Mouse (Mus musculus) E14TG2a.4 (cell line): ENCODE results near the gene Rapgef3.

Source experiments
- H3K27me3 ChIP-seq: 2 replicates; pipeline ENCODE4 v1.6.1; 2014; ENCODE audit warnings: low read length, control low read depth; ENCODE audit not compliant: insufficient read depth
- H3K36me3 ChIP-seq: 2 replicates; pipeline ENCODE4 v1.6.1; 2014; ENCODE audit warnings: low read length, control low read depth; ENCODE audit not compliant: insufficient read depth
- H3K4me1 ChIP-seq: replicated peaks from 2 replicates; pipeline ENCODE4 v1.6.1; 2014; ENCODE audit warnings: low read depth, low read length, control low read depth
- H3K4me3 ChIP-seq: replicated peaks from 2 replicates; pipeline ENCODE4 v1.5.1; 2014; ENCODE audit warnings: mild to moderate bottlenecking, low read length
- H3K9me3 ChIP-seq: 2 replicates; pipeline ENCODE4 v1.6.1; 2014; ENCODE audit warnings: low read length, control low read depth
- CTCF ChIP-seq: conservative IDR thresholded peaks from 2 replicates; pipeline ENCODE4 v1.5.1; 2014; ENCODE audit warnings: low read length
- NANOG ChIP-seq: IDR thresholded peaks from 2 replicates; pipeline ENCODE4 v1.6.1; 2014; ENCODE audit warnings: borderline replicate concordance, low read length, mixed read lengths
- POU5F1 ChIP-seq: IDR thresholded peaks from 2 replicates; pipeline ENCODE4 v1.6.1; 2014; ENCODE audit warnings: low read length, borderline replicate concordance

Gene Rapgef3

DNA sequence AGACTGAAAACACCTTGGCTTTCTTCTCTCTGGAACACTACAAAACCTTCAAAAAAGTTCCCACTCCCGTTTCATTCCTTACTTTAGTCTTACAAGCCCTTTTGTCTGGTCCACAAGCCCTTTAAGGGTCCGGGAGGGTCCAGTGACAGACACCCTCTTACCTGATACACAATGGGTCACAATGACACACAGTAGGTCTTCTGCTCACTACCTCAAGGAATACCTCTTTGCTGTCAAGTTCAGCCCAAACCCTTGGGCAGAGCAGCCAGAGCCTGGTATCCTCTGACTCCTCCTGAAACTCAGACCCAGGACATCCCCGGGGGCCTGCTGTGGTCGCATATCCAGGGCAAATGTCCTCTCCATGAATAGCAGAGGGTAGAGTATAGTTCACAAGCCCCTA is 18.8 kb downstream of the Rapgef3 start:
- Histone ChIP-seq H3K4me1 (peaks cover 24% of the 10 kb centered on the region), H3K36me3 (peaks cover 39% of the 10 kb centered on the region), H3K9me3 (no peaks in the 10 kb centered on the region), H3K4me3 (no peak overlapping the region), H3K27me3 (no peaks in the 10 kb centered on the region)
- TF ChIP-seq NANOG (no peak), POU5F1 (no peak), CTCF (no peak)

DNA sequence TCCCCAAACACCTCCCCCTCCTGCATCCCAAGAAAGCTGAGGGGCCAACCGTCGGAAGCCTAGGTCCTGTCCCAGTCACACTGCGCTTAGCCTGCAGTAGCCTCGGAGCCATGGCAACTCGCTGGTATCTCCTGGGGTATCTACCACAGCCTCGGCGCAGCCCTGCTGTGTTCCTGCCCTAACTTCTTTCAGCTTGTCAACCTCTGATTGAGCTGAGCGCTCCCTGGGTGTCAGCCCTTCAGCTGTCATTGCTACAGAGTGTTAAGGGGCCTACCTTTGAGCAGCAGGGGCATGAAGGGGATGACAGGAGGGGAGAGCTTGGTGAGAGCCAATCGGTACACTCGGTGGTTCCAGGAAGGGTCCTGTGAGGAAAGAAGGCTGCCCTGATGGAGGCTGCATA is 19.5 kb downstream of the Rapgef3 start:
- peaks cover 17% of the 10 kb centered on the region for H3K4me1 ChIP-seq
- H3K4me3 ChIP-seq = no peak overlapping the region
- no peak for TF ChIP-seq CTCF
- TF ChIP-seq NANOG = no peak
- TF ChIP-seq POU5F1 = no peak
- peaks cover 39% of the 10 kb centered on the region for H3K36me3 ChIP-seq
- no peaks in the 10 kb centered on the region for H3K9me3 ChIP-seq
- no peaks in the 10 kb centered on the region for H3K27me3 ChIP-seq

DNA sequence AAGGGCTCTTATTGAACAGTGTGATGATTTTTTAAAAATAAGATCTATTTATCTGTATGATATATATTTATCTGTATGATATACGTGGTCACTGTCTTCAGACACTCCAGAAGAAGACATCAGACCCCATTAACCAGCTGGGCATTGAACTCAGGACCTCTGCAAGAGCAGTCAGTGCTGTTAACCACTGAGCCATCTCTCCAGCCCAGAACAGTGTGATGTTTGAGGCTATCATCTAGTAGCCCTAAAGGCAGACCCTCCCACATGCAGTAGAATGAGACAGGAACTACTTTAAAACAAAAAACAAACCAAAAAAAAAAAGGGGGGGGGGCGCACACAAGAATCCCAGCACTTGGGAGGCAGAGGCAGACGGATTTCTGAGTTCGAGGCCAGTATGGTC is 20.3 kb downstream of the Rapgef3 start:
- H3K27me3 ChIP-seq = no peaks in the 10 kb centered on the region
- H3K36me3 ChIP-seq = peaks cover 39% of the 10 kb centered on the region
- peaks cover 17% of the 10 kb centered on the region for H3K4me1 ChIP-seq
- H3K9me3 ChIP-seq = no peaks in the 10 kb centered on the region
- TF ChIP-seq CTCF (no peak), NANOG (no peak), POU5F1 (no peak)
- H3K4me3 ChIP-seq = no peak overlapping the region

DNA sequence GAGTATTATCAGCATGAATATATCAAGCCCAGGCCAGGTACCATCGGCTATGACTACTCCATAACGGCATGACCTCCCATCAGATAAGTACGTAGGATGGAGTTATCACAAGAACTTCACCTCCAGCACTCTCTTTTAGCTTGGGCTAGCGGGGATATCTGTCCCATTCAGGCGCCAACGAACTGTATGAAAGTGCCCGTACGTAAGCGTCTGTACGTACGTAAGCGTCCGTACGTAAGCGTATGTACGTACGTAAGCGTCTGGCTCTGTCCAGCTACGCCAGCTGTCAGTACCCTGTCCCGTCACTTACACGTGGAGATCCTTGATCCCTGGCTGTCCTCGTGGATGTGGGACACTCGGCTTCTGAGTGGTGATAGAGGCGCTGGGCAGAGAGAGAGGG is 21.0 kb downstream of the Rapgef3 start:
- H3K9me3 ChIP-seq = no peaks in the 10 kb centered on the region
- H3K36me3 ChIP-seq = peaks cover 39% of the 10 kb centered on the region
- no peak overlapping the region for H3K4me3 ChIP-seq
- no peaks in the 10 kb centered on the region for H3K27me3 ChIP-seq
- H3K4me1 ChIP-seq = peaks cover 17% of the 10 kb centered on the region
- TF ChIP-seq CTCF (no peak), NANOG (no peak), POU5F1 (no peak)

DNA sequence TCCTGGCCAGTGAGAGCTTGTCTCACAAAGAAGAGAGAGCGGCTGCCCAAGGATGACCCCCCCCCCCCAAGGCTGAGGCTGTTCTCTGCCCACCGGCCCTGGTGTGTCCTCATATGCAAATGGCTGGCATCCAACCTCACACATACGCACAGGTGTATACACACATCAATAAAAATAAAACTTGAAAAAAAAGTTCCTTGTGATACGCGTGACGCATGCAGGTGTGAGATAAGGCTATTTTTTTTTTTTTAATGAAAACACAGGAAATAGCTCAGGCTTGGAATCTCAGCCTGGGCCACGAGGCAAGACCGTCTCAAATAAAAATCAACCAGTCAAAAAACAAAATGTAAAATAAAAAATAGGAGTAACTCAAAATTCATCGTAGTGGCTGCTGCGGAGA is 21.5 kb downstream of the Rapgef3 start:
- Histone ChIP-seq H3K4me3 (no peak overlapping the region), H3K4me1 (peaks cover 17% of the 10 kb centered on the region), H3K27me3 (peaks cover 1% of the 10 kb centered on the region; the same call in 1 of the 2 replicates), H3K36me3 (peaks cover 39% of the 10 kb centered on the region), H3K9me3 (no peaks in the 10 kb centered on the region)
- TF ChIP-seq CTCF (no peak), NANOG (no peak), POU5F1 (no peak)

DNA sequence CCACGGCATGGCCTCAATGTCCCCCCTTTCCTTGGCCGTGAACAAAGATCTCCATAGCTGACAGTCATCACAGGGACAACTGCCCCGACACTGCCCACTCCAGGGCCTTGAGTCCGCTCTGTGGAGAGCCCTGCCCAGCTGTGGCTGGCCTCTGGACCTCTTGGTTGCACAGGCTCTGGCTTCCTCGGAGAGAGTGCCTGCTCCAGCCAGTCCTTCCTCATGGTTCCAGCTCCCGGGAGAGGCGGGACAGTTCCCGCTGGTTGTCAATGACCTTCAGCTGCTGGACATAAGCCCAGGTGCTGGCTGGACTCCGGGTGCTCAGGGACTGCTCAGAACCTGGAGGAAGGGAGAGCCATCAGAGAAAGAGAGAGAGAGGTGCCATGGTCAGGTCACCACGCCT is 22.4 kb downstream of the Rapgef3 start:
- peaks cover 39% of the 10 kb centered on the region for H3K36me3 ChIP-seq
- H3K27me3 ChIP-seq = peaks cover 3% of the 10 kb centered on the region; the same call in 1 of the 2 replicates

DNA sequence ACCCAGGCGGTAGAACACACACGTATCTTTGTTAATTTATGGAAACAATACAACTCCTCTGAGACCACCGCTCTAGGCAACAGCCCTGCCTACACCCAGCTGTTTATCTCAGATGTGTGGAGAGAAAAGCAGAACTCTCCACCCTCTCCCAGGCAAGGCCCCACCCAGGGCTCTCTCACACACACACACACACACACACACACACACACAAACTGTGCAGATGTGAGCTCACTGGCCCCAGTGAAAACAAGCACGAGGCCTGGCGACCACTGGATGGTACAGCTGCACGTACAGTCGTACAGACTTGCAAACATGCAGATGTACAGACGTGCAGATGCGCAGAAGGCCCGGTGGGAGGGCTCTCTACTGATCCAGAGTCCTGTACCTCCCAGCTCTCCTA is 22.8 kb downstream of the Rapgef3 start:
- H3K9me3 ChIP-seq = no peaks in the 10 kb centered on the region
- TF ChIP-seq POU5F1 = no peak
- no peak for TF ChIP-seq NANOG
- TF ChIP-seq CTCF = no peak
- H3K4me1 ChIP-seq = peaks cover 7% of the 10 kb centered on the region
- H3K36me3 ChIP-seq = peaks cover 39% of the 10 kb centered on the region
- H3K27me3 ChIP-seq = peaks cover 3% of the 10 kb centered on the region; the same call in 1 of the 2 replicates
- H3K4me3 ChIP-seq = no peak overlapping the region

More for the DNA sequence above, 22.4 kb downstream of the Rapgef3 start:
- Histone ChIP-seq H3K4me1 (peaks cover 11% of the 10 kb centered on the region), H3K4me3 (no peak overlapping the region), H3K9me3 (no peaks in the 10 kb centered on the region)
- TF ChIP-seq CTCF (no peak), POU5F1 (no peak), NANOG (no peak)

DNA sequence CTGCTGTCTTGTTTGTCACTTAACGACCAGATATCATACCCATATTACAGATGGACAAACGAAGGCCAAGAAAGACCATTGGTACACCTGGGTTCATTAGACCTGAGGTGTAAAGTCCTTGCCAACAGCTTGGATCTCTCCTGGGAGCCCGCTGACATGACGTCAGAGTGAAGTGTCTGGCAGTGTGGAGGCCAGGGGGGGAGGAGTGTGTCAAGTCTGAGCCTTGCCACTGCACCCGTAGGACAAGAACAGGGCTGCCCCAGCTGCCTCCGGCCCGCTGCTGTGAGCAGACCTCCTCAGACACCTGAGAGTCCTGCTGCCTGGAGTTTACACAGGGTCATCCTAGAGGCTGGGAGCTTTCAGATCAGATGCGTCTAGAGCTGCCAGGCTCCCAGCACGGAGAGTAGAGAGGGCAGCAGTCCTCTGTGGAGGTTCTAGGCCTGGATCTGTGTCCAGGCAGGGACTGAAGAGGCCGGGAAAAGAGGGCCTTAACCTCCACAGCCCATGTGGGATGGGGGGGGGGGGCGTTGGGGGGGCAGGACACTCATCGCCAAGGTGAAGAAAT is 23.7 kb downstream of the Rapgef3 start:
- H3K4me3 ChIP-seq = no peak overlapping the region
- TF ChIP-seq CTCF (no peak), NANOG (no peak), POU5F1 (no peak)
- 0 out of 2 replicates have a peak, but pooled peaks cover 7% of the 10 kb centered on the region for H3K9me3 ChIP-seq
- peaks cover 3% of the 10 kb centered on the region; the same call in 1 of the 2 replicates for H3K27me3 ChIP-seq
- peaks cover 5% of the 10 kb centered on the region for H3K4me1 ChIP-seq
- H3K36me3 ChIP-seq = peaks cover 32% of the 10 kb centered on the region

DNA sequence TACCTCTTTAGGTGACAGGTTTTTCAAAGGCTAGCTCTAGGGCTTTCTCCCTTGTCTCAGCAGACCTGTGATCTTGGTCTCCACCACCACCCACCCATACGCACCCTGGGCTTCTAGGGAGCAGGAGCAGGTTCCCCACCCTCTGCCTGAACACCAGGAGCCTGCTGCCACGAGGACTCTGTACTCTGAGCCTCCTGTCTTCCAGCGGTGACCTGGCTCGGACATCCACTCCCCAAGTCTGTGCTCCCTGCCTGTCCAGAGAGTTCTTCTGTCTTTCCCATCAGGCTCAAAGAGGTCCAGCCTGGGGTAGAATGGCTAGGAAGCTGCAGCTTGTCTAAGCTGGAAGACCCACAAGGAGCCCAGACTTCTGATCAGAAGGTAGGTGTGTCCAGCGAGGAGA is 24.6 kb downstream of the Rapgef3 start:
- peaks cover 24% of the 10 kb centered on the region for H3K36me3 ChIP-seq
- H3K4me1 ChIP-seq = peaks cover 5% of the 10 kb centered on the region
- no peak overlapping the region for H3K4me3 ChIP-seq
- H3K9me3 ChIP-seq = 0 out of 2 replicates have a peak, but pooled peaks cover 9% of the 10 kb centered on the region
- TF ChIP-seq CTCF = no peak
- no peak for TF ChIP-seq NANOG
- no peak for TF ChIP-seq POU5F1
- peaks cover 3% of the 10 kb centered on the region; the same call in 1 of the 2 replicates for H3K27me3 ChIP-seq
